Mouse (Mus musculus) layer of hippocampus, postnatal 10 days (tissue): ENCODE measurements at regions not wholly inside any gene's neighbourhood (a gene's known extent, or its start where the extent isn't known, plus 50 kb on each side); places are given as distances from the start of the nearest gene placed in this dataset.

Source experiments
- DNase-seq, 2 experiments: peaks; one replicate each; pipeline ENCODE4 v3.0.0; 2021; ENCODE audit warnings: low spot score in 2 of 2

GRCm38 (mm10) chr15:62646476-62647168 is 1198.4 kb downstream of the Gsdmc2 start:
- no peak for DNase-seq

GRCm38 (mm10) chr15:62644744-62645143 is 1200.2 kb downstream of the Gsdmc2 start:
- DNase-seq = no peak

DNA sequence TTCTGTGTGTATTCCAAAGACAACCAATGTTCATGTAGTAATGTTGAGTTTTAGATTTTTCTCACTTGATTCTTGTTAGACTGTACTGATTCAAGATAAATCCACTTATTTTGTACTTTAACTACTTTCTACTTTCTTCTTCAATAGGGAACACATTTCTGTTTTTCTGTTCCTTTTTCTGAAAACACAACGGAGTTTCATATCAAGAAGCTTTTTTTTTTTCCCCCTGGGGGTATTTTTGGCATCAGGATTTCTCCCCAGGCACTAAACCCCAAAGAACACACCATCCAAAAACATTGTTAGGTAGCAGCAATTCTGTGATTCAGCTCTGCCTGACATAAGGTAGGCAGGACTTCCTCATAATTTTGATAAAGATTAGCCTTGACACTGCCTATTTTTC is 1200.7 kb downstream of the Gsdmc2 start:
- no peak for DNase-seq

GRCm38 (mm10) chr15:62641051-62641710 is 1203.8 kb downstream of the Gsdmc2 start:
- DNase-seq = no peak

- DNase-seq = no peak
Measured at GRCm38 (mm10) chr15:62625406-62625805, 1219.6 kb downstream of the Gsdmc2 start.

DNA sequence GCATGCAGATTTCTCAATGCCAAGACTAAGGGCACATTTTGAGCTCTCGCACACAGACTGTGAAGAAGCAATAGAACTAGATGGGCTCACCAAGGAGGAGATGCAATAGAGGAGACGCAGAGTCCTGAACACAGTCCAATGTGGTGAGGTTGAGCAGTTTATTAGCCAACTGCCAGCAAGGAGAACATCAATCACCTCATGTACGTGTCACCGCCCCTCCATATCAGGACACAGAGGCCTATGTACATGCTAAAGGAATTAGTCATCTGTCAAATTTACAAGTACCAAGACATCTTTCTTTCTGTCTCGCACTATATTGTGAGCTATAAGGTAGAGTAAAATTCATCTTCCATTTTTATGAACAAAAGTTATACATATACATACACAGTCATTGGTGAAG is 1228.9 kb downstream of the Gsdmc2 start:
- no peak for DNase-seq

DNA sequence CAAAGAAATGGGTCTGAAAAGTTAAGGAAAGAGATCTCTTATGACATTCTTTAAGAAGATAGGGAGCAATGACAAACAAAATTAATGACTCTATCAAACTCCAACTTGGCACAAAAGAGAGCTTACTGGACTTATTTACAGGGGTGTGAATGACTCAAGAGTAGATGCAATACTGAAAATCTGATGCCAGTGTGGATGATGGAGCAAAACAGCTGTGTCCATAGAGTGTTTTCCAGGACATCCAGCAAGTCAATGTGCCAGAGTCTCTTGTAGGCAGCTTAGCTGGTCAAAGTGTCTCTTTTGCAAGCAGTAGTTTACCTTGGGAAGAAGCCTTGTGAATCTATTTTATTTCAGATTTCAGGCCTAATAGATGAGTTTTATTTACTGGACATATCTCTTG is 1248.2 kb downstream of the Gsdmc2 start:
- no peak for DNase-seq

- no peak for DNase-seq
Measured at GRCm38 (mm10) chr15:62588580-62588979, 1256.4 kb downstream of the Gsdmc2 start.

- no peak for DNase-seq
Measured at GRCm38 (mm10) chr15:62578788-62579187, 1266.2 kb downstream of the Gsdmc2 start.

GRCm38 (mm10) chr15:62575791-62576190 is 1269.2 kb downstream of the Gsdmc2 start:
- DNase-seq = no peak

DNA sequence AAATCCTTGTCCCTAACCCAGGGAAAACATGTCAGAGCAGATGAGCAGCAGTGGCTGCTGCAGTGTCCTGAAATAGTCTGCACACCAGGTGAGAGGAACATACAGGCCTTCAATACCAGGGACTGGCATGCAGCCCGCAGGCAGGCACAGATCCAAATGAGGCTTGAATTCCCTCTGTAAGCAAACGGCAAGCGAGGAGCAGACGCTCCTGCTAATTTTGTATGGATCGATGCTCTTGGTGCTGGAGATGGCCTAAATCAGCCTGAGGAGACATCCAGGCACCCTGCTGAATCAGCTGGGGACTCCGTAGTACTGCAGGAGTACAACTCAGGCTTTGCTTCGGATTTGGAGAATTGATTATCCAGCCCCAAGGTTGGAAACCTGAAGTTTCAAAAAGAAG is 1273.2 kb downstream of the Gsdmc2 start:
- peak; percentile 44 to 59 for DNase-seq

- DNase-seq = no peak
Measured at GRCm38 (mm10) chr15:62568788-62569713, 1275.9 kb downstream of the Gsdmc2 start.

- DNase-seq = no peak
Measured at GRCm38 (mm10) chr15:62567431-62567830, 1277.5 kb downstream of the Gsdmc2 start.

- peak; percentile 51 to 54 for DNase-seq
Measured at GRCm38 (mm10) chr15:62566106-62566511, 1278.9 kb downstream of the Gsdmc2 start.

DNA sequence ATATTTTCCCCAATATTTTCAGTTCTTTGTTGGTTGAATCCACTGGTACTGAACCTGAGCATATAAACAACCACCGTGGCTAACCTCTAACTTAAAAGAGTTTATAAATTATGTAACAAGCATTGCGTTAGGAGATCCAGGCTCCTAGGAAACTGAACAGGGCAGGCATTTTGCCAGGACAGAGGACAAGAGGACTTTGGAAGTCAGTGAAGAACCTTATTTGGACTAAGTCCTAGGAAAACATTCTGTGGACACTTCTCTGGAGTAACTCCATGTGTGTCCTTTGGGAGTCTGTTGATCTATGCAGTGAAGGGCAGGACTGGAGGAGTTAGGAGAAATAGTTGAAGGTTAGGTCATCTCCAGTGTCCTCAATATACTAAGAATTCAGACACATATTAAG is 1311.7 kb downstream of the Gsdmc2 start:
- no peak for DNase-seq

DNA sequence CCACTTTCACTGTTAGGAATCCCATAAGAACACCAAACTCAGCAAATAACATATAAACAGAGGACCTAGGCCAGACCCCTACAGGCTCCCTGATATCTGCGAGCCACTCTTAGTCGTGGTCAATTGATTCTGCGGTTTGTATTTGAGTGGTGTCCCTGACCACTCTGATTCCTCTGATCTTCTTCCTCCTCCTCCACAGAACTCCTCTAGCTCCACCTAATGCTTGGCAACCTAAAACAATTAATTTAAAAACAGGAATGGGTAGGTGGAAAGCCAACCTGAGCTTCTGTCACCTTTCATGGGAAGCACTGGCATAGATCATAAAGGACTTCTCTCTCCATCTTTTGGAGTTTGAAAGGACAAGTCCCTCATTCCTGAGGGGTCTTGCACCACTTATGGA is 1316.0 kb downstream of the Gsdmc2 start:
- no peak for DNase-seq

- DNase-seq = no peak
Measured at GRCm38 (mm10) chr15:62524628-62525027, 1320.3 kb downstream of the Gsdmc2 start.

DNA sequence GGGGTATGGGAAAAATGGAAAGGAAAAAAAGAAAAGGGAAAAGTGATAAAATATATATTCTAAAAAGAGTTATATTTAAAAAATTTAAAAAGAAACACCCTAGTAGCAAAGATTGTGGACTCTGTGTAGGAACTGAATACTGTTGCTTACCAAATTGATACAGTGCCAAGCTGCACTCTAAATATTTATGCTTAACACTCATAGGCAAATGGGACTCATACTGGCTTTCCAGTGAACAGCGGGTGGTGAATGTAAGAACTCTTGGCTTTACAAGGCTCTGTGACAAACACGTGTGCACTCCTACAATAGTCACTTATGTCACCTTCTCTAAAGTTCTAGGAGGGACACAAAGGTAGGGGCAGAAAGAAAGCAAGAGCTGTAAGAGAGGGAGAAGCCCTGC is 1320.8 kb downstream of the Gsdmc2 start:
- DNase-seq = no peak

DNA sequence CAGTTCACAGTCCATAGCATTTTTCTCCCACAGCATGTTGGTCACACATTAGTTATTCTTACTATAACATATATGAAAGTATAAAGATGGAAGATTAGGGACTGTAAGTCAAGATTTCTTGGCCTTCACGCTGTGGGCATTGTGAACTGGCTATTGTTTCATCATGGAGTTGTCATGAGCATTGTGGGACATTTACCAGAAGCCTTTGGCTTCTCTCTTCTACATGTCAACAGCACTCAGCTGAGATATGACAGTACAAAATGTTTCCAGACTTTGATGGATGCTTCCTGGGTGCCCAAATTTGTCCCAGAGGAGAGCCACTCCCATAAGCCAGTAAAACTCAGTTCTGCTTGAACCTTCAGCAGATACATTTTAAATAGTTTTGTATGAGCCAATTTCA is 1331.5 kb downstream of the Gsdmc2 start:
- no peak for DNase-seq

DNA sequence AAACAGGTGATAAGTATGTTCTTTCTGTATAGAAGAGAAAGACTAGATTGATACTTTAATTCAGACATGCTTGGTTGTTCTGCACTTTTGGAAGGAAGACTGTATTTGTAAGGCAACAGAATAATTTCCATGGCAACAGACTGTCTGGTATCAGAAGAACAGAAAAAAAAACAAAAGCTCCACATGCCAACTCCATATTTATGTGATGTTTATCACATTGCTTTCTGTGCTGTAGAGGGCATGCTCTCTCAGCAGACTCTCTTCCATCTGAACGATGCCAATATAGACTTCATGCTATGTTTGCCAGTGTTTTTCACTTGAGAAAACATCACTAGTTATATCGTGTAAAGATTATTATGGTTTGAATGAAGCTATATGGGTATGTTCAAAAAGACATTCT is 1333.5 kb downstream of the Gsdmc2 start:
- DNase-seq = no peak

DNA sequence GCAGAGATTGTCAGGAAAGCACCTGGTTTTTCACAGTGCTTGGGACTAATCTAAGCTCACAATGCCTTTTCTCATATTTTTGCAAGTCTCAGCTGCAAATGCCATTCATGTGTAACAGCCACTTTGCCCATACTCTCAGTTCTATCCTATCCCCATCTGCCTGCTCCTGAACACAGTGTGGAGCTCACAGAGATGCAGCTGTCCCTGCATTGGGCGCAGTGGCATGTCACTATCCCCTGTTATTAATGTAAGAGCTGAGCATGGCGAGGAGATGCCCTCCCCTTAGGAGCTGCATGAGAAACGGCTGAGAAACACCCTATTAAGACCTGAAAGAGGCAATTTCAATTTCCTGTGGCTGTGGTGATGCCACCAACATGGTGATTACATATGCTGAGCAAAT is 1341.1 kb downstream of the Gsdmc2 start:
- peak in 1 of 2 experiments; percentile 10 for DNase-seq

DNA sequence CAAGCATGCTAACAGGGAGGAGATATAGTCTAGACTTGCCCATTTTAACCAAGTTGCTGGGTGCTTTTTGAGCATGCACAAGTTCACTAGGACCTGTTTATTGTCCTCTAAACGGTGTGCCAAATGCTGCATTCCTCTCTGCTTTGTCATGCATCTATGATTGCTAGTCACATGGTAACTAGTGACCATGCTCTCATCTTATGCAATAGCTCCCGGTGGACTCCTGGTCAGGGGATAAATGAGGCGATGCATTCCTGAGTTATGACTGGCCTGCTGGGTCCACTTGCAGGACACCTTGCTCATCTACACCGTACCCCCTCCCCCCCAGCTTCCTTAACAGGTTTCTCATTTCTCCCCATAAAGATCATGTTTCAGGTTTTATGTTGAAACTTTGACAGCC is 1344.0 kb downstream of the Gsdmc2 start:
- DNase-seq = no peak
